Mouse (Mus musculus): ENCODE results near the gene Alox12b.

Gene Alox12b

DNA sequence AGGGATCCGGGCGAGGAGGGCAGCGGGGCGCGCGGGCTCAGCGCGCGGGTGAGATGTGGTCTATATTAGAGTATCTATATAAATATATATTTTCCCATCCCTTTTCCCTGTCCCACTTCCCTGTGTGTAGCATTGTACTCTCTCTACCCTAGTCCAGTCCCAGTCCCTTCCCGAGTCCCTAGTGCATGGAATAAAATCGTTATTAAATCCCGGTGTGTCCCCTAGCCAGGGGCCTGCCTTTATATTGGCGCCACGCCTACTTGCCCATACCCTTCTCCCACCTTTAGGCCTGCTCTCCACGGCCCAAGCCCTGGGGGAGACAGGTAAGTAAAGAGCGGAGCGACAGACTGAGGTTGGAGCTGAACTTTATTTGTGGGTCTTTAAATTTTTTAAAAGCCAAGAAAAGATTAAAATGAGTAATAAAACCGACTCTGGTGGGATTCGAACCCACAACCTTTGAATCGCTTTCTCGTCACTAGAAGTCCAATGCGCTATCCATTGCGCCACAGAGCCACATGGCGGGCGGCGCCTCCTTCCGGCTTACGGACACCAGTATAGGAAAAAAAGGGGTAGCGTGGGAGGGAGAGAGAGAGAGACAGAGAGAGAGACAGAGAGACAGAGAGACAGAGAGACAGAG is 33.6 kb upstream of the Alox12b start:
- DNase-seq (ENCODE audit: low spot score): peak; percentile 97

DNA sequence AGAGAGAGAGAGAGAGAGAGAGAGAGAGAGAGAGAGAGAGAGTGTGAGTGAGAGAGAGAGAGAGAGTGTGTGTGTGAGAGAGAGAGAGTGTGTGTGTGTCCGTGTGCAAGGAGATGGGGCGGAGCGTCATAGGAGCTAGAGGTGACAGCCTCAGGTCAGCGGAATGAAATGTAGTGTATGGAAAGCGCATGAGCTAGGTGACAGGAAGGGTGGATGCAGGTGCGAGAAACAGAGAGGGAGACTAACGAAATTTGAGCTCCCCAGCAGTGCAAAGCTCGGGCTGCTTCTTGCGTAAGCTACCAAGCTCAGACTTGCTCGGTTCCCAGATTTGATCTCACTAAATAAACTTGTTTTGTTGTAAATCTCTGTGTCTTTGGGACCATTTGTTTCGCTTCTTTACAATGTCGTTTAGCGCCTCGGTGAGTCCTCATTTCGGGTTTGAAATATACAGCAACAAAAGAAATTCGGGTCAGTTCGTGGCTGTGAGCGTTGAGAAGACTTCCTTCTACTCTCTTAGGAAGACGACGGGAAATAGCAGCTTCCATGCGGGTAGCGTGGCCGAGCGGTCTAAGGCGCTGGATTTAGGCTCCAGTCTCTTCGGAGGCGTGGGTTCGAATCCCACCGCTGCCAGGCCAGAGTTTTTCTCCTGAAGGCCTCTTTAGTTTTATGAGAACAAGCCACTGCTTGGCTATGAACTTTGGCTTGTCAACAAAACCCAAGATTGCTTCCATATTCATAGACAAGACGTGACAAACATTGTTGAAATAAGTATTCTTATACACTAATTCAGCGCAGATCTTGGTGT is 32.9 kb upstream of the Alox12b start:
- peak; percentile 98 for DNase-seq (ENCODE audit: low spot score)

DNA sequence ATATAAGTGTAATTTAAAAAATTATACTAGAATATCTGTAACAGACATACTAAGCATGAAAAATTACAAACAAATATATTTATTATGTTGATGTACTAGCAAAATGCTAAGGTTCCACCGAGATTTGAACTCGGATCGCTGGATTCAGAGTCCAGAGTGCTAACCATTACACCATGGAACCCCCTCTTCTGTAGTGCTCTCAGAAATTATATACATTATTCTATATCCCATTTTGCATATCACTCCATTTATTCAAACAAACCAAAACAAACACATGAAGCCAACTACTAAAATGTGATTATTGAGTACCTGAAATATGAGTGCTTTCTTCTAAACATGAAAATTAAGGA is 32.3 kb upstream of the Alox12b start:
- DNase-seq (ENCODE audit: low spot score): peak; percentile 93

DNA sequence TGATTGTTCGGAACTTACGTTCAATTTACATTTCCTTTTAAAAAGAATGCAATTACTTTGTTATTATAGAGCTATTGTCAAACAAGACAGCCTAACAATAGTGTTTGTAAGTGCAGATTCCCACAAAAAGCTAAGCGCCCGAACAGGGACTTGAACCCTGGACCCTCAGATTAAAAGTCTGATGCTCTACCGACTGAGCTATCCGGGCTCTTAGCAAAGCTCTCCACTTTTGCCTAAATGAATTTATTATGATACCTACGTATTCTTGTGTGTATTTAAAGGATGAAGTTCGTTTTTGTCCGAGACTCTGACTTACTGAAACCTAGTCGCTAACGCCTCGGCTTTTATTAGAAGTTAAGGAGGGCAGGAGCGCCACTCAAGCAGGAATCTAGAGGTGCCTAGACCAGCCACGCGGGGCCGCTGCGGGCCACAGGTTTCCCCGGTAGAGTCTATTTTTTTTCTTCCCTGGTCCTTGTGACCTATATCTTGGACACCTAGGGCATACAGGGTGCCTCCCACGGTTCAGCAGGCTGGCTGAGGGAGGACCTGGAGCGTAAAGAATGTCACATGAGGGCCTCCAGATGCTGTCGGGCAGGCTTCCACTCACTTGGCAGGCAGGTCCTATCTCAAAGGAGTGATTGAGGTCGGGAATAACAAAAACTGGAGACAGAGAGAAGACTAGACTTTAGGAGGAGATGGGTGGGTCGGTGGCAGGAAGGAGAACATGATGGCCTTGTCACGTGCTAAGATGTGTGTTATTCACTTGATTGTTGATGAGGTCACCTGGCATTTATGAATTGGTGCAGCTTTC is 31.5 kb upstream of the Alox12b start:
- peak; percentile 97 for DNase-seq (ENCODE audit: low spot score)

DNA sequence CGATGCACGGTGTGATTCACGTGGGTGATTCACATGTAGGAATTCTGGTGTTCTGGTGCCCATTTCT is 31.1 kb upstream of the Alox12b start, which contains the start of gene Aloxe3:
Gene Aloxe3 (plus strand): TSS at position 45 of the 67 bp plus-strand sequence.
- DNase-seq (ENCODE audit: low spot score): no peak

DNA sequence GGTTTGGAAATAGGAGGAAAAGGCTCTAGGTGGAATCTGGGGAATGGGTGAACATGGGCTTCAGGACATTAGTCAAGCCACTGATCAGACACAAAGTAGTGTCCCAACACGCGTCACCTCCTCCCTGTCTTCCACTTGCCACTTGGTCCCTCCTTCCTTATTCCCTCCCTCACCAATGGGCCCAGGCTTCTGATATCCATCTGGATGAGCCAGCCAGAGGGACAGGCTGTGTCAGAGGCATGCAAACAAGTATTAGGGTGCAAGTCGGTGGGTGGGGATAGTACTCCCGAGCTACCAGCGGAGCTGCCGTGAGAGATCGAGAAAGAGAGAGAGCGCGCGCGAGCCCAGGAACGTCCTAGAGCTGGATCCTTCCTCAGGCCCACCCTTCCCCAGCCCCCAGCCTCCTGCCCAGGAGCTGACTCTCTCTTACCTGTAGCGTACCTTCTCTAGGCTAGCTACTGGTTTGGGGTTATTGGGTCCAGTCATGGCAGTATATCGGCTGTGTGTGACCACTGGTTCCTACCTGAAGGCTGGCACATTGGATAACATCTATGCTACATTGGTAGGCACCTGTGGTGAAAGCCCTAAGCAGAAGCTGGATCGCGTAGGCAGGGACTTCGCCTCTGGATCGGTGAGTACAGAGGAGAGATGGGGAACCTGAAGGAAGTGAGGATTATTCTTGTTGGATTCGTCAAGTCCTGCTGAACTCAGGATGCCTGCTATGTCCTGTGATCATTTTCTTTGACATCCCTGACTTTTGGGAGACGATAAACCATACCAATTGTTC is 30.7 kb upstream of the Alox12b start:
- peak; percentile 38 for DNase-seq (ENCODE audit: low spot score)

DNA sequence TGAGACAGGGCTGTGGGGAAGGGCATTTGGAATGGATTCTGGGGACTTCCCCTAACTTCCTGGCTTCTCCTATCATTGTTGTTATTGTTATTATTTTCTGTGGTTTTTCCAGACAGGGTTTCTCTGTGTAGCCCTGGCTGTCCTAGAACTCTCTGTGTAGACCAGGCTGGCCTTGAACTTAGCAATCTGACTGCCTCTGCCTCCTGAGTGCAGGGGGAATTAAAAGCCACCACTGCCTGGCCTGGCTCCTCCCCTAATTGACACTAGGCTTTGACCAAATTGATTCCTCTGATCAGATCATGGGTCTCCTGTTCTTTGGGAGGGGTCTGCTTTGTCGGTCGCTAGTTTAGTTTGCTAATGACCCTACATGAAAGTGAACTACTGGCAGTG is 30.1 kb upstream of the Alox12b start:
- no peak for DNase-seq (ENCODE audit: low spot score)

DNA sequence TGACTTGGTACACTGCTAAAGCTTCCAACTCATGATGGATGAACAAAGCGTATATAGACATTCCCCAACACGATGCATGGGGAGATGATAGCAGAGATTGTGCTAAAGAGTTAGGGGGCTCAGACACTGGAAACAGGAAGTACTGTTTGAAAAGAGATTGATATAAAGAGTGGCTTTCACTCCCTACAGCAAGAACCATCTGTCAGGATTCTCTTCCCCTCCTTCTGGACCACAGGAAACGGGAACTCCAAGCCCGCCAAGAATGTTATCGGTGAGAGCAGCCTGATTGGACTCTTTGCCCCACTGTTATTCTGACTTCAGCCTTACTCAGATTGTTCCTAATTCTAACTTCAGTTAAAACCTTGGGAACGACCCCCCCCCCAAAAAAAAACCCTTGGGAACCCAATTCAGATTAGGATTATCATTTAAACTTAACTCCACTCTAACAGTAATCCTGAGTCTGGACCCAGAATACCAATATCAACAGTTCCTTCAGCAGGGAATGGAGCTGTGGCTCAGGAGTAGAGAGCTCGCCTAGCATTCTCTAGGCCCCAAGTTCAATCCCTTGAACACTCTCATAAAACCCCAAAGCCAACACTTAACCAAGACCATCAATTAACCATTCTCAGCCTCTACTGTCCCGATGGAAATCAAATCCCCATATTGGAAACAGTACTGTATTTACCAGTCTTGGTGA is 28.2 kb upstream of the Alox12b start:
- no peak for DNase-seq (ENCODE audit: low spot score)

DNA sequence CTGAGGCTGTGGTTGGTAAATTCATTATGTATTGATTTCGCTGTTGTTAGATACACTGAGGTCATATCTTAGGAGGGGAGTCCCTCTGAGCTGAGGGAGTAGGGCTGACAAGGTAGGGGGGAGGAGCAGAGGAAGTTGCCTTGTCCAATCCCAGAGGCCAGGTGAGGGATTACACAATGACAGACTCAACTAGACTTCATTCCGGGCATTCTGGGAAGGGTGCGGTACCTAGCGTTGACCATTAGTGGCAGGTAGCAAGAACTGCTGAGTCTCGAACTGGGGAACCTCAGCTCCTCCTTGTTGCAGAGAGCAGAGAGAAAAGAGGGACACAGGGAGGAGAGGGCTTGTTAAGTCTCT is 23.2 kb upstream of the Alox12b start:
- no peak for DNase-seq (ENCODE audit: low spot score)

DNA sequence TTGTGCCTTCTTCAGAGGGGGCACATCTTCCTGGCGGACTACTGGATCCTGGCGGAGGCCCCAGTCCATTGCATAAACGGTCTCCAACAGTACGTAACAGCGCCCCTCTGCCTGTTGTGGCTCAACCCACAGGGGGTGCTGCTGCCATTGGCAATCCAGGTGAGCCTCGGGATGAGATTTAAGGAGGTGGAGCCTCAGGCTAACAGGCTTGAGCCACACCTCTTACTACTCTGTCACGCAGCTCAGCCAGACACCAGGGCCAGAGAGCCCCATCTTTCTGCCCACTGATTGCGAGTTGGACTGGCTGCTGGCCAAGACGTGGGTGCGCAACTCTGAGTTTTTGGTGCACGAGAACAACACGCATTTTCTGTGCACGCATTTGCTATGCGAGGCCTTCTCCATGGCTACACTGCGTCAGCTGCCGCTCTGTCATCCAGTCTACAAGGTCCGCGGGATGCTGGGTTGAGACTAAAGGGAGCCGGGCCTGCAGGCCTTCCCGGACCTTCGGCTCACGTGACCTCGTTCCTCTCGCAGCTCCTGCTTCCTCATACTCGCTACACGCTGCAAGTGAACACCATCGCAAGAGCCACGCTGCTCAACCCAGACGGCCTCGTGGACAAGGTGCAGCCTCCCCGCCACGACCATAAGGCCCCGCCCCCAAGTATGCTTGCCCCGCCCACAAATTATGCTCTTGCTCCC is 22.7 kb upstream of the Alox12b start:
- peak; percentile 68 for DNase-seq (ENCODE audit: low spot score)

DNA sequence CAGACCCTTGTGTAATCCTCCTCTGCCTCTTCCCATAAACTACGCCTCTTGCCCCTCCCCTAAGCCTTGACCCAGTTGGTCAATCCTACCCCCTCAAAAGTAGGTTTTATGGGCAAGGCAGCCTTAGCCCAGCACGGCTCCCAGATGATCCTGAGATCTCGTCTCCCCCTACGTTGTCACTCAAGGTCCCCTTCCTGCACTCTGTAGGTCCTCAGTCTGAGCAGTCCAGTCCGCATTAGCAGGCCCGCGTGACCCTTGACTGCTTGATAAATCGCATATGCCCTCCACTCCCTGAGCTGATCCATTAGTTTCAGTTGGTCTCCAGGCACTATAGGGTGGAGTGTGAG is 22.2 kb upstream of the Alox12b start:
- no peak for DNase-seq (ENCODE audit: low spot score)

DNA sequence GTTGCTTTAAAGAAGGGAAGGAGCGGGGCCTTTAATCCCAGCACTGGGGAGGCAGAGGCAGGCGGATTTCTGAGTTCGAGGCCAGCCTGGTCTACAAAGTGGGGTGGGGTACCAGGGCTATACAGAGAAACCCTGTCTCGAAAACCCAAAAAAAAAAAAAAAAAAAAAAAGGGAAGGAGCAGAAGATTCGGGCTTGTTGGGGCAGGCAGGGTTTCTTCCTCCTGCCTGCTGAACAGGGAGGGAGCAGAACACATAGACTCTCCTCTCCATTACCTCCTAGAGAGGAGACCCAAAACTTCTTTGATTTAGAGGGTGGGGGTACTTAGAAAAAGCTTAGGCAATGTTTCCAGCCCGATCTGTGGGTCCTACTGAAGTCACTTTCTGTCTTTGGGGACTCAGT is 21.4 kb upstream of the Alox12b start:
- no peak for DNase-seq (ENCODE audit: low spot score)

DNA sequence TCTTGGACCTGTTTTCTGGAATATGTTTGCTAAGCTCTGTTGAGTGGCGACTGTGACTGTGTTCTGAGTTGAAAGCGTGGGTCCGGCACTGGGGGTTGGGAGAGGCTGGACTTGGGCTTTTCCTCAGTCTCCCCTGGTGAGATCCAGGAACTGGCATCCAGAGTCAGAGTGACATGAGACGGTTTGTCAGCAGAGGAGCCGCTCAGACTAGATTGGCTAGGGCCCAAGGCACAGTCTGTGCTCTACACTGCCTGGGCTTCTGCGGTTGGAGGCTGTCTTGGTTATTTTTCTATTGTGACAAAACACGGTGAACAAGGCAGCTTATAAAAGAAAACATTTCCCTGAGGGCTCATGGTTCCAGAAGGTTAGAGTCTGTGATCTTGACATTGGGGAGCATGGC is 9.2 kb upstream of the Alox12b start:
- no peak for DNase-seq (ENCODE audit: low spot score)

DNA sequence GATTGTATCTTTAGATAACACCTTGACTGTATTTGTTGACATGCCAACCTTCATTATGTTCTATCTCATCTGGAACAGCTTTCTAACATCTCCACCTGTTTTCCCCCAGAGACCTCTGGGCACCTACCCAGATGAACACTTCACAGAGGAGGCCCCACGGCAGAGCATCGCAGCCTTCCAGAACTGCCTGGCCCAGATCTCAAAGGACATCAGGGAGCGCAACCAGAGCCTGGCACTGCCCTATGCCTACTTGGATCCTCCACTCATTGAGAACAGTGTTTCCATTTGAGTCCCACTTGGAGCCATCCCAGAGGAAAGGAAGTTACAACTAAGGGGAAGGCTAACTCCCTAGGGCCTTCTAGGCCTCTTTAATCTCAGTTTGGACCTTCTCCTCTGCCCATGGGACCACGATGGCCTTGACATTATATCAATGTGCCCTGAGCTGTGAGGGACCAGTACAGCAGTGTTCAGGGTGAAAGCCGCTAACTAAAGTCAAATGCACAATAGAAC is 8.3 kb upstream of the Alox12b start:
- DNase-seq (ENCODE audit: low spot score): no peak

DNA sequence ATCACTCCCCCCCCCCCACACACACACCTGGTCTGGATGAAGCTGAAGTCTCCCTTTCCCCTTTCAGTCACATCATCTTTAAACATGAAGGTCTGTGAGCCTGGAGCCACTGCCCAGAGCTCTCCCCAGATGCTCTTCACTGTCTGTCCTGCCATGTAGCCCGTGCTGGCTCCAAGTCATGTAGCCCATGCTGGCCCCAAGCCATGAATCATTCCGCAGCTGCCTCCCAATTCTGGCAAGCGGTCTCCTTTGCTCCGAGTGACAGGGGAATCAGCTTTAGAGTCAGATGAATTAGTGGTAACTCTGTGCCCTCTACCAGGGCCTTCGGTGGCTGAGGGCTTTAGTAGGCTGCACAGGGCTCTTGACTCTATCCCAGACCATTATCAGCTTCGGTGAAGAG is 7.1 kb upstream of the Alox12b start:
- no peak for DNase-seq (ENCODE audit: low spot score)

DNA sequence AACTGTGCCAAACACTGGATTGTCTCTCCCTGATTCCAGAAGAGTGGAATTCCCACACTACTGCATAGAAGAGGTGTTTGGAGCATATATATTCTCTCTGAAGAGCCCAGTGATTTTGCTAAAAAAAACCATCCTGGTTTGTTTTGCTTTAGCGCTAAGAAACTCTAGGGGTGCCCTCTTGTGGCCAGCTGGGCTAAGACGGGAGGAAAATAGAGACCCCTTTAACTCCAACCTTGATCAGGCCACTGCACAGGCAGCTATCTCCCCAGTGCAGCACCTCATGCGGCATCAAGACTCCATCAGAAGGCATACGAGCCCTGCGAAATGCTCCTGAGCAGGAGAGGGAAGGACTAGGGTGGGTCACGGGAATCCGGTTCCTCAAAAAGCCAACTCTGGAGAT is 6.3 kb upstream of the Alox12b start:
- DNase-seq (ENCODE audit: low spot score): peak; percentile 84

DNA sequence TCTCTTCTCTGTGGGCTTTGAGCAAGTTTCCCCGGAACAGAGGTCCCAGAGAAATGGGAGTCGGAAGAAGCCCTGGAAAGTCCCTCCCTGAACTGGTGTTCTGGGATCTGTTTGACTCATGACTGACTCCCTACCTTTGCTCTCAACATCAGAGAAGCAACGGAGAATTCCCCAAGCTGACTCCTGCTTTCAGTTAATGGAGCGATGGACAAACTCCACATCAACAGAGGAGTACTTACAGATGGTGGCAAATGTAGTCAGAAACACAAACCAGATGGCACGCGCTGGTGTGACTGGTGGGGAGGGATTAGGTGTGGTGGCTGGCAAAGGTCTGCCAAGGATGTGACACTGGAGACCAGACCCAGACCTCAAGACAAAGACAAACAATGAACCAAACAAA is 5.8 kb upstream of the Alox12b start:
- DNase-seq (ENCODE audit: low spot score): no peak

DNA sequence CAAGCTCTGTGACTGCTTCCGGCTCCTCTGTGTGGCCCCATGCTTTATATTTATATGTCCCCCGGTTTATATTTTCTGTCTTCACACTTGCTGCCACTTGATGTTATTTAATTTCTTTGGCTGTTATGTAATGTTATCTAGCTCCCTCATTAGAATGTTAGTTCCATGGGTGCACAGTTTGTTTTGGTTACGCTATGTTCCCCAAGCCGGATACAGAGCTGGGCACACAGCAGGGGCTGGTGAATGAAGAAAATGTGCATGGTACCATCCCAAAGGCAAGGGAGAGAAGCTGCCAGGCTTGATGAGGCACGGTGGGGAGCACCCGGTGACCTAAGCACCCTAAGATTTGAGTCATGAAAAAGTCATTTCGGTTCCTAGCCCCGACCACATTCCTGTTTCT is 3.0 kb upstream of the Alox12b start:
- DNase-seq (ENCODE audit: low spot score): no peak

DNA sequence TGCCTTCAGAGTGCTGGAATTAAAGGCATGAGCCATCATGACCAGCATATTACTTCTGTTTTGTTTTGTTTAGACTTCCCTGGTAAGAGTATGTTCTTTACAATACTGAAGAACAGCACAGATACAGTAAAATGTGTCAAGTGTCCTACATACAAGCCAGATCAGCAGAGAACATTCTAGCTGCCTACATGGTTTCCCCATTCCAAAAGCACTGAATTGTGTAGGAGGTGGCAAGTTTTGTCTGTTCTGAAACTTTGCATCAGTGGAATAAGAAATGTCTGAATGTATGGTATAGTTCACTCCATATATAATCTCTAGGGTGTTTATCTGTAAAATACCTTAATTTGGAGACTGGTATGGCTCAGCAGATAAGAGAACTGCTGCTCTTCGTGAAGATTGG is 1.4 kb upstream of the Alox12b start:
- no peak for DNase-seq (ENCODE audit: low spot score)

DNA sequence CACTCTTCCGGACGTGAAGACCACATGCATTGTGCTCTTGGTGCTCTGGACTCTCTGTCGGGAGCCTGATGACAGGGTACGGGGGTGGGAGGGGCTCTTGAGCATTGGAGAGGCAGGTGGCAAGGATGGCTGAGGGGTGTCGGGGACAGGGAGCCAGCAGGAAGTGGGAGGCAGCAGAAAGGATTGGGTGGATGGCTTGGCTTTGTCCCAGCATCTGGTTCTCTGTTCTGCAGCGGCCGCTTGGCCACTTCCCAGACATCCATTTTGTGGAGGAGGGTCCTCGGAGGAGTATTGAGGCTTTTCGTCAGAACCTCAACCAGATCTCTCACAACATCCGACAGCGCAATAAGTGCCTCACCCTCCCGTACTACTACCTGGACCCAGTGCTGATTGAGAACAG is 12.5 kb downstream of the Alox12b start:
- no peak for DNase-seq (ENCODE audit: low spot score)

DNA sequence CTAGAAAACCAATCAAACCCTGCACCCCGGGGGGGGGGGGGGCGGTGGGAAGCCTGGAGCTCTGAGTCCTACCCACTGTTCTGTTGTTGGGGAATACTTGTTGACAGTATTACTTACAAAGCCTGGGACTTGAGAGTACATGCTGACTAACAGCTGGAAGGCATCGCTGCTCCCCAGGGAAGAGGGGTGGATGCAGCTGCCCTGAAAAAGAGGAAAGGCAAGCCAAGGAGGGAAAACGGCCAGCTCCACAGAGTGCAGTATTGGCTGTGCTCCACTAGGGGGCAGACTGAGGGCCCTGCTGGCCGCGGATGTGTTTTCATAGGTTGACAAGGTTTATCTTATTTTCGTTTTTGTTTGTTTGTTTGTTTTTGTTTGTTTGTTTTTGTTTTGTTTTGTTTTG is 14.8 kb downstream of the Alox12b start:
- DNase-seq (ENCODE audit: low spot score): peak; percentile 70

DNA sequence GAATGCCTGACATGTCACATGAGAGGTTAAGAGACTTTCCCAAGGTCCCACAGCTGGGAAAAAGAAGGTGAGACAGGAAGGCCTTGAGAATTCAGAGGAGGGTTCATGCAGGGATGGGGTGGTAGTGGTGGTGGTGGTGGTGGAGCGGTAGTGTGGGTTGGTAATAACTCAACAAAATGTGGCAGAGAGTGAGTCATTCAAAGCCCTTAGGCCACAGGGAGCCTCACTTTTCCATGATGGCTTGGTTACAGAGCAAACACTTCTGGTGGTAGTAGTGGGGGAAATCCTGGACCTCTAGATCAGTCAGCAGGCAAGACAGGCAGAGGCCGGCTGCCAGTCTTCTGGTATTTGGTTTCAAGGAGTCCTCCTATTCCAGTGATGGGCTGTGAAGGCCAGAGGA is 15.8 kb downstream of the Alox12b start:
- no peak for DNase-seq (ENCODE audit: low spot score)

Data from embryo, embryonic 10.5 days (tissue).